Mouse (Mus musculus) neutrophil, adult 83 days (primary cell): ENCODE data around the gene Glis1. TPM values are rescaled to one million over a fixed set of nuclear protein-coding genes. Genes with fewer than 3 reads are reported as not detected.

Experiments used
- total RNA-seq, 2 experiments: library from RNA; stranded (reverse); gene quantifications; one replicate each; pipeline ENCODE4 v1.2.4; 2023

The Glis1 gene
- under 1 TPM; 0.11 to 0.13 TPM for total RNA-seq

DNA sequence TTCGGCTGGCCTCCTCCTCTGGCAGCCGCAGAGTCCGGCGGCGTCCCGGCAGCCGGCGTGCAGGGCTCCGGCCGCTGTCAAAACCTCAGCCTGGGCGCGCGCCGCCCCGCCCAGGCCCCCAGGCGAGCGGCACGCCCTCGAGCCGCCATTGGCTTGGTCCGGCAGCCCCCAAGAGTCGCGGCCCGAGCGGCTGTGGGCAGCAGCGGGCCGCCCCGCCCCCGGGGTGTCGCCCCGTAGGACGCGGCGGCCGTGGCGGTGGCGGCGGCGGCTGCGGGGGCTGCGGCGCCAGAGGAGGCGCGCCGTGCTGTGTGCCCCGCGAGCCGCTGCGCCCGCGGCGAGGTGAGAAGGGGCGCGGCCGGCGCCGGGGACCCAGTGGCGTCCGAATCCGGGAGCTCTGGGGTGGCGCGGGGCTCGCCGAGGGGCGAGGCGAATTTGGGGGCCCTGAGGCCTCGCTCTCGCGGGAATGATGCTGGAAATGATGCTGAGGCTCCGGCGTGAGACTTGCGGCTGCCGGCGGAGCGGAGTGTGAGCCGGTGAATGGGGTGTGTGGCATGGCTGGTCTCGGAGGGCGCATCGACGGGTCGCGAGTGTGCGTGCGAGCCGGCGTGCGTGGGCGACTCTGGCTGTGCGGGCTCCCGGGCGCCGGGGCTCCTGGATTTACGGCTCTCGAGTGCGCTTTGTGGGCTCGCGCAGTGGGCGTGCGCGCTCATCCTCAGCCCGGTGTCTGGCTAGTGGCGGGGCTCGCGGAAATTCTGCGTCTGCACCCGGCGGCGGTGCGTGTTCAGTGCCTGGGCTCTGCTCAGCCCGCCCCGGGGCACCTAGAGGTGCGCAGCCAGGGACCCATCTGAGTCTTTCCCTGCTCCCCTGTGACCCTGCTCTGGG lies at the start of gene Glis1:
Gene Glis1, plus strand, starts transcription at position 236 of the 882 bp plus-strand sequence.

GRCm38 (mm10) chr4:107684130-107684529 lies 249.7 kb downstream of the Glis1 start, which contains the start of gene Dmrtb1:
Gene Dmrtb1, minus strand, starts transcription at chr4:107684230.

Other genes with a start within 250 kb of the Glis1 start
- gene Ldlrad1, start 225.4 kb upstream of the Glis1 start, total RNA-seq = under 1 TPM in 1 of 2 experiments, not detected in 1; 0.53 TPM
- gene Lrrc42, start 181.1 kb upstream of the Glis1 start, total RNA-seq = 10 to 100 TPM; 10.8 to 12.3 TPM
- 1 to 10 TPM; 7.4 to 9.5 TPM for gene Hspb11, start 181.0 kb upstream of the Glis1 start, total RNA-seq
- gene Dio1, start 127.4 kb upstream of the Glis1 start, total RNA-seq = not detected
- 10 to 100 TPM; 45.7 to 50.4 TPM for gene Yipf1, start 120.2 kb upstream of the Glis1 start, total RNA-seq
- 10 to 100 TPM; 17.4 to 18.2 TPM for gene Ndc1, start 66.8 kb upstream of the Glis1 start, total RNA-seq
- gene Dmrtb1, start 249.6 kb downstream of the Glis1 start, total RNA-seq = not detected